Mouse (Mus musculus): Measurements from ENCODE around the gene Foxg1. TPM values are rescaled to one million over a fixed set of nuclear protein-coding genes. Genes with fewer than 3 reads are reported as not detected.

The Foxg1 gene
- polyA plus RNA-seq, 1 experiment from 2014 or later, result 0.71 TPM

- Histone ChIP-seq H3K27me3 (peaks cover 96% of the 10 kb centered on the region), H3K4me2 (replicated peaks) (no peak overlapping the region), H3K27ac (replicated peaks) (no peak overlapping the region), H3K9ac (no peak overlapping the region), H3K9me3 (replicated peaks) (no peaks in the 10 kb centered on the region), H3K36me3 (no peaks in the 10 kb centered on the region), H3K4me3 (replicated peaks) (no peak overlapping the region), H3K4me1 (peaks cover 18% of the 10 kb centered on the region)
- no peak for ATAC-seq (ENCODE audit: insufficient number of reproducible peaks, low FRiP score, low TSS enrichment, low read depth)
- 5% methylated on average over 1 of the region's 1 CpGs for WGBS
Measured at GRCm38 (mm10) chr12:49378920-49379319, 3.5 kb upstream of the Foxg1 start.

GRCm38 (mm10) chr12:49379446-49379845 lies 3.0 kb upstream of the Foxg1 start:
- no peak for ATAC-seq (ENCODE audit: insufficient number of reproducible peaks, low FRiP score, low TSS enrichment, low read depth)
- WGBS, result 5% methylated on average over 11 of the region's 11 CpGs
- no peak overlapping the region for H3K27ac ChIP-seq (replicated peaks)

GRCm38 (mm10) chr12:49380442-49380841 lies 2.0 kb upstream of the Foxg1 start:
- Histone ChIP-seq H3K9me3 (replicated peaks) (no peaks in the 10 kb centered on the region), H3K36me3 (no peaks in the 10 kb centered on the region), H3K4me1 (peaks cover 20% of the 10 kb centered on the region), H3K27me3 (peaks cover 97% of the 10 kb centered on the region), H3K27ac (replicated peaks) (no peak overlapping the region), H3K4me3 (replicated peaks) (no peak overlapping the region), H3K9ac (no peak overlapping the region), H3K4me2 (replicated peaks) (no peak overlapping the region)
- WGBS, result 8% methylated on average over 4 of the region's 4 CpGs
- ATAC-seq (ENCODE audit: insufficient number of reproducible peaks, low FRiP score, low TSS enrichment, low read depth), result no peak

More at GRCm38 (mm10) chr12:49379446-49379845, 3.0 kb upstream of the Foxg1 start:
- H3K27me3 ChIP-seq, result peaks cover 95% of the 10 kb centered on the region
- H3K4me3 ChIP-seq (replicated peaks), result no peak overlapping the region
- peaks cover 16% of the 10 kb centered on the region for H3K4me1 ChIP-seq
- H3K9me3 ChIP-seq (replicated peaks), result no peaks in the 10 kb centered on the region
- H3K9ac ChIP-seq, result no peak overlapping the region
- H3K4me2 ChIP-seq (replicated peaks), result no peak overlapping the region
- H3K36me3 ChIP-seq, result no peaks in the 10 kb centered on the region

- H3K4me3 ChIP-seq (replicated peaks), result no peak overlapping the region
- H3K36me3 ChIP-seq, result no peaks in the 10 kb centered on the region
- ATAC-seq (ENCODE audit: insufficient number of reproducible peaks, low FRiP score, low TSS enrichment, low read depth), result no peak
- 4% methylated on average over 4 of the region's 4 CpGs for WGBS
- H3K9me3 ChIP-seq (replicated peaks), result no peaks in the 10 kb centered on the region
- no peak overlapping the region for H3K4me2 ChIP-seq (replicated peaks)
- no peak overlapping the region for H3K9ac ChIP-seq
- H3K27me3 ChIP-seq, result peaks cover 97% of the 10 kb centered on the region
- H3K27ac ChIP-seq (replicated peaks), result no peak overlapping the region
- peaks cover 20% of the 10 kb centered on the region for H3K4me1 ChIP-seq
Measured at GRCm38 (mm10) chr12:49381031-49381525, 1.4 kb upstream of the Foxg1 start.

GRCm38 (mm10) chr12:49381721-49382365 lies 617 bp upstream of the Foxg1 start:
- no peak overlapping the region for H3K27ac ChIP-seq (replicated peaks)
- H3K4me3 ChIP-seq (replicated peaks), result no peak overlapping the region
- no peaks in the 10 kb centered on the region for H3K9me3 ChIP-seq (replicated peaks)
- no peaks in the 10 kb centered on the region for H3K36me3 ChIP-seq
- 0 out of 2 replicates have a peak, but pooled peaks have one; percentile 23 for ATAC-seq (ENCODE audit: insufficient number of reproducible peaks, low FRiP score, low TSS enrichment, low read depth)
- peaks cover 20% of the 10 kb centered on the region for H3K4me1 ChIP-seq
- no peak overlapping the region for H3K9ac ChIP-seq
- no peak overlapping the region for H3K4me2 ChIP-seq (replicated peaks)
- peaks cover 93% of the 10 kb centered on the region for H3K27me3 ChIP-seq
- 2% methylated on average over 19 of the region's 19 CpGs for WGBS

GRCm38 (mm10) chr12:49383521-49384133 lies 1.2 kb downstream of the Foxg1 start:
- no peaks in the 10 kb centered on the region for H3K9me3 ChIP-seq (replicated peaks)
- peak overlapping the region; percentile 49 for H3K4me2 ChIP-seq (replicated peaks)
- no peak overlapping the region for H3K27ac ChIP-seq (replicated peaks)
- H3K4me1 ChIP-seq, result peaks cover 20% of the 10 kb centered on the region
- peak; percentile 90 for ATAC-seq (ENCODE audit: insufficient number of reproducible peaks, low FRiP score, low TSS enrichment, low read depth)
- peaks cover 83% of the 10 kb centered on the region for H3K27me3 ChIP-seq
- H3K36me3 ChIP-seq, result no peaks in the 10 kb centered on the region
- peak overlapping the region; percentile 40 for H3K4me3 ChIP-seq (replicated peaks)
- WGBS, result 0% methylated on average over 55 of the region's 67 CpGs
- no peak overlapping the region for H3K9ac ChIP-seq

- peak overlapping the region; percentile 40 for H3K4me3 ChIP-seq (replicated peaks)
- 2% methylated on average over 40 of the region's 66 CpGs for WGBS
- no peaks in the 10 kb centered on the region for H3K36me3 ChIP-seq
- no peak overlapping the region for H3K9ac ChIP-seq
- H3K27ac ChIP-seq (replicated peaks), result no peak overlapping the region
- ATAC-seq (ENCODE audit: insufficient number of reproducible peaks, low FRiP score, low TSS enrichment, low read depth), result no peak
- H3K4me1 ChIP-seq, result peaks cover 20% of the 10 kb centered on the region
- peaks cover 75% of the 10 kb centered on the region for H3K27me3 ChIP-seq
- no peaks in the 10 kb centered on the region for H3K9me3 ChIP-seq (replicated peaks)
- peak overlapping the region; percentile 49 for H3K4me2 ChIP-seq (replicated peaks)
Measured at GRCm38 (mm10) chr12:49384295-49384875, 1.9 kb downstream of the Foxg1 start.

GRCm38 (mm10) chr12:49384876-49385630 lies 2.6 kb downstream of the Foxg1 start, which contains the start of gene Gm43517:
Gm43517 (plus strand) TSS chr12:49385174.
- Histone ChIP-seq H3K4me2 (replicated peaks) (peak within 1 kb of the TSS; percentile 49), H3K9ac (no peak within 1 kb of the TSS), H3K9me3 (replicated peaks) (no peaks in the 10 kb centered on the region), H3K4me1 (peaks cover 20% of the 10 kb centered on the region), H3K4me3 (replicated peaks) (peak within 1 kb of the TSS; percentile 40), H3K36me3 (no peaks in the 10 kb centered on the region), H3K27me3 (peaks cover 74% of the 10 kb centered on the region), H3K27ac (replicated peaks) (no peak within 1 kb of the TSS)
- 1% methylated on average over 64 of the region's 75 CpGs for WGBS
- no peak for ATAC-seq (ENCODE audit: insufficient number of reproducible peaks, low FRiP score, low TSS enrichment, low read depth)

GRCm38 (mm10) chr12:49385631-49385990 lies 3.2 kb downstream of the Foxg1 start:
- Histone ChIP-seq H3K9me3 (replicated peaks) (no peaks in the 10 kb centered on the region), H3K27me3 (peaks cover 74% of the 10 kb centered on the region), H3K36me3 (no peaks in the 10 kb centered on the region), H3K27ac (replicated peaks) (no peak overlapping the region), H3K9ac (no peak overlapping the region), H3K4me3 (replicated peaks) (peak overlapping the region; percentile 40), H3K4me1 (peaks cover 20% of the 10 kb centered on the region), H3K4me2 (replicated peaks) (no peak overlapping the region)
- ATAC-seq (ENCODE audit: insufficient number of reproducible peaks, low FRiP score, low TSS enrichment, low read depth), result no peak
- WGBS, result 2% methylated on average over 23 of the region's 23 CpGs

- Histone ChIP-seq H3K36me3 (no peaks in the 10 kb centered on the region), H3K9me3 (replicated peaks) (no peaks in the 10 kb centered on the region), H3K27me3 (peaks cover 72% of the 10 kb centered on the region), H3K4me1 (peaks cover 23% of the 10 kb centered on the region), H3K27ac (replicated peaks) (no peak overlapping the region), H3K4me3 (replicated peaks) (no peak overlapping the region), H3K9ac (no peak overlapping the region), H3K4me2 (replicated peaks) (no peak overlapping the region)
- ATAC-seq (ENCODE audit: insufficient number of reproducible peaks, low FRiP score, low TSS enrichment, low read depth), result no peak
- WGBS, result 10% methylated on average over 10 of the region's 10 CpGs
Measured at GRCm38 (mm10) chr12:49386081-49386805, 3.8 kb downstream of the Foxg1 start.

Data from embryonic facial prominence, embryonic 15.5 days (tissue).